Mouse (Mus musculus): Measurements from ENCODE around the gene Ano6.

The Ano6 gene

GRCm38 (mm10) chr15:95932358-95932757, 141.7 kb downstream of the Ano6 start:
- DNase-seq (ENCODE audit: low spot score): no peak

GRCm38 (mm10) chr15:95935141-95935540, 144.5 kb downstream of the Ano6 start:
- DNase-seq (ENCODE audit: low spot score): no peak

- no peak for DNase-seq (ENCODE audit: low spot score)
Observed at GRCm38 (mm10) chr15:95943470-95943869, 152.8 kb downstream of the Ano6 start.

- DNase-seq (ENCODE audit: low spot score): no peak
Observed at GRCm38 (mm10) chr15:95944299-95944698, 153.7 kb downstream of the Ano6 start.

GRCm38 (mm10) chr15:95945951-95946708, 155.5 kb downstream of the Ano6 start:
- DNase-seq (ENCODE audit: low spot score): no peak

- no peak for DNase-seq (ENCODE audit: low spot score)
Observed at GRCm38 (mm10) chr15:95948411-95948810, 157.8 kb downstream of the Ano6 start.

- DNase-seq (ENCODE audit: low spot score): no peak
Observed at GRCm38 (mm10) chr15:95949336-95949735, 158.7 kb downstream of the Ano6 start.

- no peak for DNase-seq (ENCODE audit: low spot score)
Observed at GRCm38 (mm10) chr15:95951497-95951896, 160.9 kb downstream of the Ano6 start.

GRCm38 (mm10) chr15:95956692-95957091, 166.0 kb downstream of the Ano6 start:
- DNase-seq (ENCODE audit: low spot score): no peak

GRCm38 (mm10) chr15:95962411-95963123, 171.9 kb downstream of the Ano6 start:
- no peak for DNase-seq (ENCODE audit: low spot score)

- no peak for DNase-seq (ENCODE audit: low spot score)
Observed at GRCm38 (mm10) chr15:95963124-95963482, 172.5 kb downstream of the Ano6 start.

GRCm38 (mm10) chr15:95963533-95964250, 173.0 kb downstream of the Ano6 start:
- no peak for DNase-seq (ENCODE audit: low spot score)

GRCm38 (mm10) chr15:95964251-95964561, 173.6 kb downstream of the Ano6 start:
- DNase-seq (ENCODE audit: low spot score): no peak

- no peak for DNase-seq (ENCODE audit: low spot score)
Observed at GRCm38 (mm10) chr15:95966979-95967378, 176.3 kb downstream of the Ano6 start.

GRCm38 (mm10) chr15:95967516-95968196, 177.0 kb downstream of the Ano6 start:
- DNase-seq (ENCODE audit: low spot score): no peak

- no peak for DNase-seq (ENCODE audit: low spot score)
Observed at GRCm38 (mm10) chr15:95969596-95969995, 179.0 kb downstream of the Ano6 start.

- DNase-seq (ENCODE audit: low spot score): no peak
Observed at GRCm38 (mm10) chr15:95970176-95970575, 179.5 kb downstream of the Ano6 start.

GRCm38 (mm10) chr15:95970691-95971090, 180.0 kb downstream of the Ano6 start:
- DNase-seq (ENCODE audit: low spot score): no peak

- no peak for DNase-seq (ENCODE audit: low spot score)
Observed at GRCm38 (mm10) chr15:95971302-95971701, 180.7 kb downstream of the Ano6 start.

GRCm38 (mm10) chr15:95972156-95972555, 181.5 kb downstream of the Ano6 start:
- no peak for DNase-seq (ENCODE audit: low spot score)

GRCm38 (mm10) chr15:95972621-95973020, 182.0 kb downstream of the Ano6 start:
- DNase-seq (ENCODE audit: low spot score): no peak

- DNase-seq (ENCODE audit: low spot score): no peak
Observed at GRCm38 (mm10) chr15:95974021-95974597, 183.5 kb downstream of the Ano6 start.

Measured in T-cell, adult 2 months (primary cell).